Mouse (Mus musculus): ENCODE measurements around the gene Med21.

Med21 gene

DNA sequence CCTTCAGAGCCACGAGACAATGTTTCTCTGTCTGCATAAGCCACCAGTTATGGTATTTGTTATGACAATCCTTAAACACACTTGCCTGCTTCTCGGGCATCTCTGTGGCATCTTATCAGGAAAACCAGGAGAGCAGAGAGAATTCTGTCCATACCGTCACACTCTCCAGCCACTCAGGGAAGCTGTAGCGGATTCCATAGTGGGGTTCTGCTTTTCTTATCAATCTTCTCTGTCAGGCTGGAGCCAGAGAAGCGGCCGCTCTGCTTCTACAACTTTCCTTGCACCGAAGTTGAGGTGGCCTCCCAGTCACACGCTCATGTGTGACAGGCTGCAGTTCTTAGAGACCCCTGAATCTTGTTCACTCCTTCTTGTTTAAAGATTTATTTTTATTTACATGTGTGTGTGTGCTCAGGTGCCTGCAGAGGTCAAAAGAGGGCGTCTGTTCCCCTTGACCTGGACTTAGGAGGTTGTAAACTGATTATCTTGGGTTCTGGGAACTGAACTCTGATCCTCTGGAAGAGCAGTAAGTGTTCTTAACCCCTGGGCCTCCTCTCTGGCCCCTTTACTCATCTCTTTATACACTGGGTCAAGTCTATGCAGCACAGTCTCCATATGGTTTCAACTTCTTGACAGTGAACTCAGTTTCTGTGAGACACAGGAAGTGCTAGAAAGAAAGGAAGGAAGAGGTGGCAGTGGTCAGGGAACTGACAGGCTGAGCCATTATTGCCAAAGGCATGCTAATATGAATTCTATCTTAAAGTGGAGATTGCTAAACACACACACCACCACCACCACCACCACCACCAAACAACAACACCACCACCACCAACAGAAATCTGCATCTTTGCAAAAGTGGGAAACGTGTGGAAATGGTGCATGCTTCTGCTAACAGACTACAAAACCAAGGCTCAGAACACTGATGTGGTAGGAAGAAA lies 36.1 kb downstream of the Med21 start:
- DNase-seq (ENCODE audit: low read depth) = no peak

DNA sequence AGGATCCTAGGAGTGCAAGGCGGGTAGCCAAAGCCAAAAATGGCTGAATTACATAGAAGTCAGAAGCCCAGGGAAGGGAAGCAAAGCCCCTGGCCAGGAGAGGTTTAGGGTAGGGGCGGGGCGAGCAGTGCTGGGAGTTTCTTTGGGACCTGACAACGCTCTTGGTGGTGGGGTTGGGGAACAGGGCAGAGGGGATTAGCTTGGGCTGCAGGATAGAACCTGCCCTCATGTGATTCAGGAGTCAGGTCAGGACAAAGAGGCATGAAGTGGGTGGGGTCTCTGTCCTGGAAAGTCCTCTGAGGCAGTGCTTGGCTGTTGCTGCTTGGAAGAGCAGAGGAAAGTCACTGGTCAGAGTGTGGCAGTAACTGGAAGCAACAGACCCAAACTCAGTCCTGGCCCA lies 41.5 kb downstream of the Med21 start:
- no peak for DNase-seq (ENCODE audit: low read depth)

DNA sequence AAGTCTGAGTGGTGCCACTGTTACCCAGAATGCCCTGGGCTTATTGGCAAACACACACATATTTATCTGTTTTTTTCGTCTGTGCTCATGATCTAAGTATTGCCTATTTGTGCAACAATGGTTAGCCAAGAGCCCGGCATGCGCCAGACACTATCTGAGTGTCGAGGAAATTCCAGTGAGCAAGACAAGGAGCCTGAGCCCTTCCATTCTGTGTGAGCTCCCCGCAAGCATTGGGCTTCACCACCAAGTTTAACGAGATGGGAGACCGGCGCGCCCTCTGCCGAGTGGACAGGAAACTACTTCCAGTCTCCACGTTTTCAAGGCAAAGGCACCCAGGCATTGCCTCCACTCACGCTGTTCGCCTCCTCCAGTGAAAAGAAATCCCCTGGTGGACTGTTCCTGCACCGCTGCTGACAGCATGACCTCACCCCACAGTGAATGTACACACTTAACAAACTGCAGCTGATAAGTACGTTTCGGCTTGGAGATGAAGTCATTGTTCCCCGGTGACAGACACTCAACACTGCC lies 43.5 kb downstream of the Med21 start:
- no peak for DNase-seq (ENCODE audit: low read depth)

DNA sequence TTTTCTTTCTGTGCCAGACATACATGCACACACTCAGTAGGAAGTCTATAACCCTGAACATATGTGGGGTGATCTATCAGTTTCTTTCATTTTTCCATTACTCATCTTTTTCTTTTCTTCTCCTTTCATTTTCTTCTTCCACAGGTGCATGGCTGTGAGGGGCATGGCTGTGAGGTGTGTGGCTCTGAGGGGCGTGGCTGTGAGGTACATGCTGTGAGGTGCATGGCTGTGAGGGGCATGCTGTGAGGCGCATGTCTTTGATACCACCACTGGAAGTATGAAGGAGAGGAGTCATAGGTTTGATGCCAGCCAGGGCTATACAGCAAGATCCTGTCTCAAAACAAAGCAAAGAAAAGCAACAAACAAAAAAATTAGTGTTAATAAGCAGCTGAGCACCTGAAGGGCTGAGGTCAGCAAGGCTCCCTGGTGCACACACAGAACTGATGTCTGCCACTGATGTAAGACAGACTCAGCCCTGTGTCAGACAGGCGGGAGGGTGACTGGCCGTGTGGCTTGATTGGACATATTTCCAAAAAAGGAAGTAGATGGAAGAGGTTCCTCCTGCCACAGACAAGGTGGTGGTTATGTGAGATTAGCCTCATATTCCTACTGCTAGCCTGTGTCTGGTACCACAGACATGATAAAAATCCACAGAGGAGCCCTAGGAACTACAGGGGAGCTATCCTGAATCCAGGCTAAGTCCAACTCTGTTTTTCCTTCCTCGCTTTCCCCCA lies 44.3 kb downstream of the Med21 start:
- DNase-seq (ENCODE audit: low read depth) = no peak

DNA sequence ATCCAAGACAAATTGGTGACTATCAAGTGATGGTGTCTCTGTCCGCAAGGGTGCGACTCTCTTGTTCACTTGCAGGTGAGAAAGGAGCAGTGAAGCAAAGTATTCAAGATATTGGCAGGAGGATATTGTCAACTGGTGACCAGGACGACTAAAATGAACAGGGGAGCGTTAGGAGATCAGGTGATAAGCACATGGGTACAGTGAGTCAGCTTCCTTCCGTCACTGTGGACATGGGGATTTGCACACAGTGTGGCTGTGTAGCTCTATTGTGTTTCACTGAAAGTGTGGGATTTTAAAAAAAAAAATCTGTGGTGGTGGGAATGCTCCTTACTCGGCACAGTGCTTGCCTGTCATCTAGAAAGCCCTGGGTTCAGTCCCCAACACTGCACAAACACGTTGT lies 45.7 kb downstream of the Med21 start:
- no peak for DNase-seq (ENCODE audit: low read depth)

DNA sequence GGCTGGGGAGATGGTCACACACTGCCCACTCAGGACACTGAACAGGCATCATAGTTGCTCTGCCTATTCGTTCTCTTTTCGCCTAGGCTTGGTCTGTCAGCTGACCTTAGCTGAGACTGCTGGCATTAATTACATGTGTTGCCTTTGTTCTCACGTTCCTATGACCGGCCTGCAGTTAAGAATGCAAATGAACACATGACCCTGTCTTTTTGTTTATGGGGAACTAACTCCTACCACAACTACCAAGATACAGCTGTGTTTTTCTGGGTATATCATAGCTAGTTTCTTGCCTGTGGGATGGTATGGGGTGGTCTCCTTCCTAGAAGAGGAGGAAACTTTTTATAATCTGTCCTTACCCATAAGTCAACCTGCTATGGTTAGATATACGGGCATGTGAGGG lies 46.5 kb downstream of the Med21 start:
- DNase-seq (ENCODE audit: low read depth) = no peak

DNA sequence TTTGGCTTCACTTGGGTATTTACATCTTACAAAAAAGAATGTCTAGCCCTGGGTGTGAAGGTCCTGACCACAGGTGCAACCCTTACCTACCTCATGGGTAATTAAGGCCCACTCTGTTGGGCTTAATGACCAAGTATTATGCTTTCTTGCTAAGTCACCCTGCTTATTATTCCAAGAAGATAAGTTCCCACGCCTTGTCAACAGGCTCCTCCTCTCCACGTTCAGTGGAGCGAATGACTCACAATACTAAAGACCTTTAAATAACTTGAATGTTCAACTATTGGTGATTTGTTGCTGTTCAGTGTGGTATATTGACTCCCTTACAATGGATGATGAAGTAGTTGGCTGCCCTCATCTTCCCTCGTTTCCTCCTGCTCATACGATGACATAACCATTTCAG lies 55.4 kb downstream of the Med21 start:
- no peak for DNase-seq (ENCODE audit: low read depth)

DNA sequence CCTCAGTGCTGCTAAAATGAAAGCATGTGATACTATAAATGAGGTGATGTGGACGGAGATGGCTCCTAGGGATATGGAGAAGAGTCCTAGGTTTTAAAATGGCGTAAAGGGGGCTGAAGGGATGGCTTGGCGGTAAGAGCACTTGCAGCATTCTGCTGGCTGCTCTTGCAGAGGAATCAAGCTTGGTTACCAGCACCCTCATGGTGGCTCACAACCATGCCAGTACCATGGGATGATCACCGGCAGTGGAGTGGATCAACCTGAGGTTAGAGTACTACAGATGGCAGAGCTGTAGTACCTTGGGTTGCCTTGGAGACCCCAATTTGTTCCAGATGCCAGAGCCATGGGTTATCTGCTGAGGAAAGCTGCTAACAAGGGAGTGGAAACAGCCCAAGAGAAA lies 56.0 kb downstream of the Med21 start:
- DNase-seq (ENCODE audit: low read depth) = no peak
